Mouse (Mus musculus): ENCODE results near the gene Rnf216.

DNA sequence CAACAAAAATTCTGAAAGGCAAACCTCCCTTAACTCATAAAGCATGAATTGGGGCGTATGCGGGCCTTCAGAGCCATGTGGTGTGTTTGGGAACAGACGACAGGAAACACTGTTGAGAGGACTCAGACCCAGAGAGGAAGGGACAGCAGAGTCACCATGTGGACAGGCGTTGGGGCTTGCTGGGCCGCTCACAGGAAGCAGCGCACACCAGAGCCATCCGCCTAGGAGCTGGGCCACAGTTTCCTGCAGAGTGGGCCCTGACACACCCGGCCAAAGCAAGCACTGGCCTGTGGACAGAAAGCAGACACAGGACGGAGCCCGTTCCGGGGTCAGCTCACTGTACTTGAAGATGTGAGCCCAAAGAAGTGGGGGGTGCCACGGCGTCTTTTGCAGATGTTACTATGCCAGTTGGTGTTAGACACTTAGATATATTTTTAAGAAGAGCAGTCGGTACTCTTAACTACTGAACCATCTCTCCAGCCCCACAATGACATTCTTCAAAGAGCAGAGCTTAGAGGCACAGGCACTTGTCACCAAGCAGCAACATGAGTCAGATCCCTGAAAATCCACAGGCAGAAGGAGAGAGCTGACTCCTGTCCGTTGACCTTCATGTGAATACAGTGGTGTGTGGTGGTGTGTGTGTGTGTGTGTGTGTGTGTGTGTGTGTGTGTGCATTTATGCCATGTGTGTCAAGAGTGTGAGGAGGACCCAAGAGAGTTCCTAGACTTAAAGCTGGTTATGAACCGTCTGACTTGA, 130.6 kb downstream of the Rnf216 start:
- TF ChIP-seq CTCF (IDR thresholded peaks at IDR 0.05; ENCODE audit: control insufficient read depth, insufficient read depth, insufficient read length) (no peak), USF1 (IDR thresholded peaks at IDR 0.05; ENCODE audit: low read depth) (no peak), MAX (IDR thresholded peaks at IDR 0.05) (no peak), MYOG (IDR thresholded peaks at IDR 0.05; ENCODE audit: control insufficient read depth, extremely low read depth, insufficient read length) (no peak), FOSL1 (IDR thresholded peaks at IDR 0.05; ENCODE audit: insufficient read depth, low read length, poor library complexity, severe bottlenecking) (no peak), MYOD1 (IDR thresholded peaks at IDR 0.05; ENCODE audit: control insufficient read depth, insufficient read length, low read depth) (no peak), CEBPB (IDR thresholded peaks at IDR 0.05; ENCODE audit: low read depth) (no peak)

Measured in C2C12 (cell line).